Mouse (Mus musculus): ENCODE data around the gene Olfr1178. TPM values are rescaled to one million over a fixed set of nuclear protein-coding genes. Genes with fewer than 3 reads are reported as not detected.

Olfr1178 gene
- not detected for polyA plus RNA-seq (2017; shearing (Covaris generic))

DNA sequence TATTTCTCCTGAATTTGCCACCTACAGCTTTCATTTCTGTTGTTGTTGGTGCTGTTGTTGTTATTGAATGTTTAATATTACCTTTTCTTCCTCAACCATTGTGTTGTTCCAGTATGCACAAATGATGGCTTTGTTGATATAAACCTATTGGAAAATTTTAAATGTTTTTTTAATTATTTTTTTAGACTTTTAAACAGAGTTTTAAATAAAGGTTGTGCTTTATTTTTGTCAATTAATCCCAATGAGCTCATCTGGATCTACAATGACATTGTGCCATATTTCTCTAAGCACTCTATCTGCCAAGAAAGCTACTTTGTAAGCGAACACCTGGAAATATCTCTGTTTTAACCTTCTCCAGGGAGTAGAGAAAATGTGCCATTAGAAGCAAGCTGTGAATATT, at the start of gene Olfr1178:
Olfr1178 (plus strand) TSS at position 301 of the 400 bp plus-strand sequence.

DNA sequence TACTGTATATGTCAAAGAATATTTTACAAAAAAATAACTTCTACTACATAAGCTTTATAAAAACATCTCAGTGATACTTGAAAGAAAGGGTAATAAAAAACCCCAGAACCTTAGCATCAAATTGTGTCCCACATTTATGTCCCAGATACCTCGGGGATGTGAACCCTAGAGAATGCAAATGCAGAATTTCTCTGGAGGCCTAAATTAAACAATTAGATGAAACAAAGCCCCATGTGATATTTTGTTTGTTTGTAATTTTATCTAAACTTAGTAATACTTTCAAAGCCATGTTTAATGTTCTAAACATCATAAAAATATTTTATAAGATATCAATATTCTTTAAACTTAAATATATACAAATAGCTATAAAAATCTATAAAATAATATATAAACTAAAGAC, 40.5 kb upstream of the Olfr1178 start, which contains the start of gene Olfr1177-ps:
Olfr1177-ps (minus strand) TSS at position 101 of the 400 bp plus-strand sequence.

DNA sequence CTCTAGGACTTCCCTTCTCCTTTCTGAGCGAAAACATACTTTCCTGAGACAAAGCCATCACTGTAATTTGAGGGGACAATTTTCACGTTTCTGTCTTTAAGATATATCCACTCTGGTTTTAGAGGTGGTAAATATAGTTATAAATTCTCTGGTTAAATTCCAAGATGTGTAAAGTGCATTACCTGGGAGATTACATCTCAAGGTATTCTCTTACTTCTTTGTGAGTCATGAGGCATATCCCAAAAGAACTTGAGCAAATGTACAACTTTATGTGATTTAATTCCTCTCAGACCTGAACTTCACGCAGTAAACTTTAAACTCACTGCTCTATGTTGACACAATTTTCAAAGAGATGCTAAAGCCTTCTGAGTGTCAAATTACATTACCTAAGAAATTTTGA, 19.5 kb downstream of the Olfr1178 start, which contains the start of gene Olfr1179:
Olfr1179 (minus strand) TSS at position 101 of the 400 bp plus-strand sequence.

DNA sequence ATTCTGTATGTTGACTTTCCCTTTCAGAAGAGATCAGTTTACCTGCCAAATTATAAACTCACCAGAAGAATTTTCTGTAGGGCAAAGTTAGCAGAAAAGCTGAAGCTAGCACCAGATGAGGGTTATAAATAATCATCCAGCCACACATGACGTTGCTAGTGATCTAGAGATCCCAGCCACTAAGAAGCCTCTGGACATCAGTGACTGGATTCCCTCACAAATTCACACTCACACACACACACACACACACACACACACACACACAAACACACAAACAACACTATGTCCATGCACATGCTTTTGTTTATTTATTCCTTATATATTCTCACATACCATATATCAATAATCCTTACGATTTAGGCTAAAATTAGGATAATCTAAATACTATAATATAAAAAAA, 32.2 kb downstream of the Olfr1178 start, which contains the start of gene Olfr1180:
Olfr1180 (minus strand) TSS at position 101 of the 400 bp plus-strand sequence.

DNA sequence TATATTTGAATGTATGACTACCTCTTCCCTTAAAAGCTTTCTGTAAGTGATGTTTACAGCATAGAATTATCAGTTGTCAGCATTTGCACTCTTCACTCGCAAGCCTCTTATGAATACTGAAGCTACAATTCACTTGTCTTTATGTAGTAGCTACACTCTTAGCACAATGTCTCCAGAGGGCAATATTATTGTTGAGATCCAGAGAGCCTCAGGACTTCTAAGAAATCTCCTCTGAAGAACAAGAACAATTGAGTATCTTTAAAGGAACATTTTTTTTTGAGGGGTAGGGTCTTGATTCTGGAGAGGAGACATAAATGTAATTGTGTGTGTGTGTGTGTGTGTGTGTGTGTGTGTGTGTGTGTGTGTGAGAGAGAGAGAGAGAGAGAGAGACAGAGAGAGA, 39.2 kb downstream of the Olfr1178 start, which contains the start of gene Olfr1181:
Olfr1181 (minus strand) TSS at position 101 of the 400 bp plus-strand sequence.

DNA sequence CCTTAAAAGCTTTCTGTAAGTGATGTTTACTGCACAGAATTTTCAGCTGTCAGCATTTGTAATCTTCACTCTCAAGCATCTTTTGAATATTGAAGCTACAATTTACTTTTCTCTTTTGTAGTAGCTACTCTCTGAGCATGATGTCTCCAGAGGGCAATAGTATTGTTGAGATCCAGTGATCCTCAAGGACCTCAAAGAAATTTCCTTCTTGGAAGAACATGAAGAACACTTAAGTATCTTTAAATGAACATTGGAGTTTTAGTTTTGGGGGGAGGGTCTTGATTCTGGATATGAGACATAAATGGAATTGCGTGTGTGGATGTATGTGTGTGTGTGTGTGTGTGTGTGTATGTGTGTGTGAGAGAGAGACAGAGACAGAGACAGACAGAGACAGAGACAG, 62.2 kb downstream of the Olfr1178 start, which contains the start of gene Gm13757:
Gm13757 (minus strand) TSS at position 101 of the 400 bp plus-strand sequence.

Other genes starting within 250 kb of the Olfr1178 start
- gene Olfr1167, start 231.9 kb upstream of the Olfr1178 start, polyA plus RNA-seq (2017; shearing (Covaris generic)): not detected
- not detected for gene Olfr1168, start 205.2 kb upstream of the Olfr1178 start, polyA plus RNA-seq (2017; shearing (Covaris generic))
- gene Olfr1170, start 158.7 kb upstream of the Olfr1178 start, polyA plus RNA-seq (2017; shearing (Covaris generic)): not detected
- not detected for gene Olfr1173, start 107.2 kb upstream of the Olfr1178 start, polyA plus RNA-seq (2017; shearing (Covaris generic))
- gene Olfr1174-ps, start 71.9 kb upstream of the Olfr1178 start, polyA plus RNA-seq (2017; shearing (Covaris generic)): not detected
- gene Olfr1175-ps, start 59.8 kb upstream of the Olfr1178 start, polyA plus RNA-seq (2017; shearing (Covaris generic)): not detected
- gene Olfr1176, start 50.3 kb upstream of the Olfr1178 start, polyA plus RNA-seq (2017; shearing (Covaris generic)): not detected
- not detected for gene Olfr1177-ps, start 40.6 kb upstream of the Olfr1178 start, polyA plus RNA-seq (2017; shearing (Covaris generic))
- not detected for gene Olfr1179, start 19.4 kb downstream of the Olfr1178 start, polyA plus RNA-seq (2017; shearing (Covaris generic))
- not detected for gene Olfr1180, start 32.1 kb downstream of the Olfr1178 start, polyA plus RNA-seq (2017; shearing (Covaris generic))
- not detected for gene Olfr1181, start 39.1 kb downstream of the Olfr1178 start, polyA plus RNA-seq (2017; shearing (Covaris generic))
- gene Gm13757, start 62.1 kb downstream of the Olfr1178 start, polyA plus RNA-seq (2017; shearing (Covaris generic)): not detected
- gene Olfr1183, start 67.8 kb downstream of the Olfr1178 start, polyA plus RNA-seq (2017; shearing (Covaris generic)): not detected
- 0.37 TPM for gene Olfr1184, start 96.5 kb downstream of the Olfr1178 start, polyA plus RNA-seq (2017; shearing (Covaris generic))
- not detected for gene Olfr1185-ps1, start 106.3 kb downstream of the Olfr1178 start, polyA plus RNA-seq (2017; shearing (Covaris generic))
- gene Olfr1186, start 131.5 kb downstream of the Olfr1178 start, polyA plus RNA-seq (2017; shearing (Covaris generic)): not detected
- gene Olfr1188, start 169.9 kb downstream of the Olfr1178 start, polyA plus RNA-seq (2017; shearing (Covaris generic)): not detected
- not detected for gene Olfr1189, start 199.4 kb downstream of the Olfr1178 start, polyA plus RNA-seq (2017; shearing (Covaris generic))